Mouse (Mus musculus): ENCODE measurements around the gene Trpv2.

The Trpv2 gene

GRCm38 (mm10) chr11:62573959-62574702, at the start of gene Trpv2:
Trpv2 (plus strand) TSS chr11:62574486.
- DNase-seq = no peak

GRCm38 (mm10) chr11:62537089-62537488, 37.2 kb upstream of the Trpv2 start:
- no peak for DNase-seq

GRCm38 (mm10) chr11:62537590-62537989, 36.7 kb upstream of the Trpv2 start:
- no peak for DNase-seq

GRCm38 (mm10) chr11:62538321-62539088, 35.8 kb upstream of the Trpv2 start:
- peak; percentile 70 to 71 for DNase-seq

DNA sequence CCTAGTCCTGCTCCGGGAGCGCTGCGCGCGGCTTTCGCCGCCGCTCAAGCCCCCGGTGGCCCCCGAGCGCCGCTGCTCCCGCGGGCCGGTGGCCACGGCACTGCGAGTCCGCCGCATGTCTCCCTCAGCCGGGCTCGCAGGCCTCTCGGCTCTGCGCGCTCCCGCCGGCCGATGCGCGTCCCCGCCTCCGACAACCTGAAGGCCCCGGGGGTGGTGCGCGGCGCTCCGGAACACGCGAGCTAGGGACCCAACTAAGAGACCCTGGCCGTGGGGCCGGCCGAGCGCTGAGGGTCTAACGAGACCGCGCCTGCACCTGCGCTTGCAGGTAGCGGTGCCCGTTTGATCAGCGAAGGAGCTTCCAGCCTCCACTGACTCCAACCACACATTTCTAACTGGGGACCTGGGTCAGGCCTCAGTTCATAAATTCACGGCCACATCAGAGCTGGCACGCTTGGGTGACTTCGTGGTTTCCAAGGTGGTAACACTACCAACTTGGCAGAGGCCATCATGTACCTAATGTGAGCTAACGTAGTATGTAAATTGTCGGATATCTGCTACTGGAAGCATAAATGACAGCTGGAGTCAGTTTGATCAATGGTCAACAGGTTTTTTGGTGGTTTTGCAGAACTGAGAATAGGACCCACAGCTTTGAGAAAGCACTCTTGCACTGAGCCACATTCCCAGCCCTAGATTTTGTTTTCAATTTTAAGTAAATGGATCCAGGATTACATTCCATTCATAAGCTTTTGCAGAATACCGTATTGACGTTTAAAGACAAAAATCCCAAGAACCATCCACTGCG, 35.0 kb upstream of the Trpv2 start, which contains the start of gene Cenpv:
TSS of gene Cenpv (minus strand) at position 173 of the 802 bp plus-strand sequence.
- peak; percentile 74 to 82 for DNase-seq

DNA sequence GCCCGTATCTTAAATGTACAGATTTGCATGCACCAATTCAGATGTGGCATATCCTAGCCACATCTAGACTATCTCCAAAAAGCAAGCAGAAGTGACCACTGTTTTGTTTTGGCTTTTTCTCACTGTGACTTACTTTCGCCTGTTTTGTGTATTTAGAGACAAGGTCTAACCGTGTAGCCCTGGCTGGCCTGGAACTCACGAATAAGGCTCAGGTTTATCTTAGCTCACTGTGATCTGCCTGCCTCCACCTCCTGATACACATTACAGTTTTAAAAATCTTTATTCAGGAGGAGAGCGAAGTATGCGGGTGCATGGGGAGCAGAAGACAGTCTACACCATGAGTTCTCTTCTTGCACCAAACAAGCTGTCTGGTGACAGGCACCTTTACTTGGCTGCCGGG, 34.1 kb upstream of the Trpv2 start:
- DNase-seq = no peak

DNA sequence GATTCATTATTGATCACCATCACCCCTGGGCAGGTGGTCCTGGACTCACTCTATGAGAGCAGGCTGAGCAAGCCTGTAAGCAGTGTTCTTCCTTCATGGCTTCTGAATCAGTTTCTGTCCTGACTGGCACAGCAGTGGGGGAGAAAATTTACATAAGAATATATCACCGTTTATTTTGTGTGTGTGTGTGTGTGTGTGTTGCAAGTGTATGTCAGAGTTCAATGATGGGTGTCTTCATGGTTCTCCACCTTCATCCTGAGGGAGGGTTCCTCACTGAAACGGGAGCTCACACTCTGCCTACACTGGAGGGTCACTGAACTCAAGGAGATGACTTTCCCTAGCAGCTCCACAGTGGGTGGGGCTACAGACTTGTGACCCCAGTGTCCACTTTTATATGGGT, 33.3 kb upstream of the Trpv2 start:
- DNase-seq = no peak

- no peak for DNase-seq
Observed at GRCm38 (mm10) chr11:62541581-62541980, 32.7 kb upstream of the Trpv2 start.

DNA sequence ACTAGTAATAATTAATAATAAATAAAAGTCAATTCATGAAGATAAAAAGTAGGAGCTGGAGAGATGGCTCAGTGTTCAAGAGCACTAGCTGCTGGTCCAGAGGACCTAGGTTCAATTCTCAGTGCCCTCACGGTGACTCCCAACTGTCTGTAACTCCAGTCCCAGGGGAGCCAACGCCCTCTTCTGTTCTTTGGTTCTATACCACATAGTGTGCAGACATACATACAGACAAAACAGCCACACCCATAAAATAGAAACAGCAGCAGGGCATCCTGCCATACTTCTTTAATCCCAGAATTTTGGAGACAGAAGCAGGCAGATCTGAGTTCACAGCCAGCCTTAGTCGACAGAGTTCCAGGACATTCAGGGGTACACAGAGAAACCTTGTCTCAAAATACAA, 30.3 kb upstream of the Trpv2 start:
- no peak for DNase-seq

DNA sequence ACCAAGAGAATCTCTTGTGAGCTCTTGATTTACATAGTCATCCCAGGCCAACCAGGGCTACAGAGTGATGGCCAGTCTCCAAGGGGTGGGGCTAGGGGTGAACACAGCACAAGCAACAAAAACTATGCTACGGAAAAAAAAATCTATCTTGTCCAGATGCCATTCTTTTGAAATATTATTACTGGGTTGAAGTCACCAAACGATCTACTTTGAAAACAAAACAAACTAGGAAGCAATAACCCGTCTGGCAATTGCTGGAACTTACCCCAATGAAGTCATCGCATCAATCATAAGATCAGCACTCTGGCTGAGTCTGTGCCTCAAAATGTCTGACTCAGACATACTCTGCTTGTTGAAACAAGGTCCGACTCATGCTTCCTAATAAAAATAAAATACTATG, 24.5 kb upstream of the Trpv2 start:
- peak; percentile 71 to 81 for DNase-seq

DNA sequence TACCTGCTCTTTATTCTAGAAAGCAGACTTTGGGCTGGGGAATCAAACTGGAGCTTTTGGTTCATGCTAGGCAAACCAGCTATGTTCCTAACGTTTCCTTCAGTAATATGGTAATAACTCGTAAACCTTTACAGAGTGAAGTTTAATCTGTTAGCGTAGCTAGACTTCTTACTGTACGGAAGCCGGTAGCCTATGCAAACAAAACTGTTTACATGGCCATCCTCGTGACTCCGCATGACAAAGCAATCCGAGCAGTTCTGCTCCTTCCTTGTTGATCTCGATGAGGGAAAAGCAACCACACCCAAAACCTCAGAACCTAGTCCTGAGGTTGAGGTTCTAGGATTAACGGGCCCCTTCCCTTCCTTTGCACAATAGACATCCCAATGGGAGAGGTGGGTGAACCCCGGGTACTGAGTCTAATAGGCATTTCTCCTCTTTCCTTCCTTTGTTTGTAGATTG, 24.0 kb upstream of the Trpv2 start:
- DNase-seq = peak; percentile 77 to 79

DNA sequence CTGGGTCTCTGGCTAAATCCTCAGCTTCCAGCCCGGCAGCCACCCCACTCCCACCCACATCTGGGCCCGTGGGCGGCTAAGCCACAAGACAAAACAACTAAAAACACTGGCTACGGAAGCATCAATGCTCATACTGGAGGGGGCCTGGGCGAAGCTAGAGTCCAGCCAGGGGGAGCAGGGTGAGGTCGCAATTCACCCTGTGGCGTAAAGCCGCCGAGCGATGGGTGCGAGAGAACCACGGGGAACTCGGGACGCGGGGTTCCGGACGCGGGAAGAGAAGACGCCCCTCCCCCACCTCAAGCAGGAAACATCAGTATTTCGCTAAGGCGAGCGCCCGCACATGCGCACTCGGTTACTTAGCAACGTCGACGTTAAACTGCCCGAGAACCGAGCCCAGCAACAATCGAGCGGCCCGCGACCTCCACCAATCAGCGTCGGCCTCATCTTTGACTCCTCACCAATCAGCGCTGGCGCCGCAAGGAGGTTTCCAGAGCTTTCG, 23.5 kb upstream of the Trpv2 start, which contains the start of gene Ubb:
TSS of gene Ubb (plus strand) at position 445 of the 499 bp plus-strand sequence.
- peak; percentile 99 to 100 for DNase-seq

GRCm38 (mm10) chr11:62551226-62552119, 22.8 kb upstream of the Trpv2 start:
- peak; percentile 93 for DNase-seq

DNA sequence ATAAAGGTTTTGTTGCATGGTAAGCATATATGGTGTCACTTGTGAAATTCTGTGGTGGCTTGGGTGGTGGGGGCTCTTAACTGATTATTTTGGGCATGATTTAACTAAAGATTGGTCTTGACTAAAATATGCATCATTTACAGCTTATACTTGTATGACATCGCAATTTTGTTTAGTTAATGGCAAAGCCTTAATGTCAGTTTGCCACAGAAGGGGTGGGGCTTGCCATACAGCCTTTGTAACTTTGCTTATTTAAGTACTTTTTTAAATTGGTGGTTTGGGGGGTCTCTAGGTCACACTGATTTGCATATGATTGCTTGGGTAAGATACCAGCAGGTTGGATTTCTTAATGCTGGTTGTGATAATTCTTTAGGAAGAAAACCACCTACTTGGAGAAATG, 21.1 kb upstream of the Trpv2 start:
- DNase-seq = no peak

DNA sequence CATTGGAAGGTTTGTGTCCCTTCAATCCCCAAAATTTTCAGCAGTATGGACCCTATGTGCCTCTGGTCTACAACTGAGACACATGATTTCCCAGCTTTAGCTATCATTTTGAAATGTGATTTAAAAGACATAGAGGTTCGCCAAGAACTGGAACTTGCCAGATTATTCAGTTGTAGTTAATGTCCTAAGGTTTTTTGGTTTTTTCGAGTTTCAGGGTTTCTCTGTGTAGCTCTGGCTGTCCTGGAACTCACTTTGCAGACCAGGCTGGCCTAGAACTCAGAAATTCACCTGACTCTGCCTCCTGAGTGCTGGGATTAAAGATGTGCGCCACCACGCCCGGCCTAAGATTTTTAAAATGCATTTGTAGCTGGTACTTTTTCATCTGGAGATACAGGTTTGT, 20.7 kb upstream of the Trpv2 start:
- no peak for DNase-seq

DNA sequence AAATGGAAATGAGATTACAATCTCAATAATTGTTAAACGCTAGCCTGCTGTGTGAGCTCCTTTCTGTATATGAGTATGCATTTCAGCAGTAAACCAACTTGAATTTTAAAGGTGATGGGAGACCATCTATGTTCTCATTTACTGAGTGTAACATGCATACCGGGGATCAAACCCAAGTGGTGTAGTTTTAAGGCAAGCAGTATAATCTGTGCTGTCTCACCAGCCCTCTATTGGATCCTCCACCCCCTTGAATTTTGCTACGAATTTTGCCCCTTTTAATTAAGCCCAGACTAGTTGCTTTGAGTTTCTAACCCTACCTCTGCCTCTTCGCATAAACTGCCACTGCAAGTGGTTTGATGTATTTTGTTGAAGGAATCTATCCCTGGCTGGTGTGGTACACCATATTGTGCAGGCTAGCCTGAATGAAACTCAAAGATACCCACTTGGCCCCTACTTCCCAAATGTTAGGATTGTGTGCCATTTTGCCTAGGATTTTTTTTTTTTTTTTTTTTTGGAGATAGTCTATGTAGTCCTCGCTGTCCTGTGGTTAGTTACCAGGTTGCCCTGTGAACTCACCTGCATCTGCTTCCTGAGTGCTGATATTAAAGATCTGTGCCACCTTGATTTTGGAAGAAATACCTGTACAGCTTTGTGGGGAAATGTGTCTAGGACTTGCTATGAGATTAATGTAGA, 20.0 kb upstream of the Trpv2 start:
- DNase-seq = no peak

DNA sequence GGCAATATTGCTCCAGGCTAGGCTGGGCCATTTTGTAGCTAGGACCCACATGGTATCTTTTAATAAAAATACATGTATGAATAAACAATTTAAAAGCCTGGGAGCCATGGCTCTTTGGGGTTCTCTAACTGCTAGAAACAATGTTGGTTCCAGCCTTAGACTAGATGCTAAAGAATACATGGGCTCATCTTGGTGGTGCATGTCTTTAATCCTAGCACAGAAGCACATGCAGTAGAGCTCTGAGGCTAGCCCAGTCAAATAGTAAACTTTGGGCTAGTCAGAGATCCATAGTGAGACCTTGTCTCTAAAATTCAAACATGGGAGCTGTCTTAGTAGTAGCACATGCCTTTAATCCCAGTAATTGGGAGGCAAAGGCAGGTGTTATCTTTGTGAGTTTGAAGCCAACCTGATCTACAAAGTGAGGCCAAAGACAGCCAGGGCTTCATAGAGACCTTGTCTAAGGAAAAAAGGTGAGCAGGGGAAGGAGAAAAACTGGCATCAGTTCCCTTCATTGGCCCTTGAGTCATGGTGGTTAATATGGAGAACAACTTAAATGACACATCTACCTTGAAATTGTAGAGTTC, 19.3 kb upstream of the Trpv2 start:
- DNase-seq = no peak

- no peak for DNase-seq
Observed at GRCm38 (mm10) chr11:62555896-62556412, 18.3 kb upstream of the Trpv2 start.

DNA sequence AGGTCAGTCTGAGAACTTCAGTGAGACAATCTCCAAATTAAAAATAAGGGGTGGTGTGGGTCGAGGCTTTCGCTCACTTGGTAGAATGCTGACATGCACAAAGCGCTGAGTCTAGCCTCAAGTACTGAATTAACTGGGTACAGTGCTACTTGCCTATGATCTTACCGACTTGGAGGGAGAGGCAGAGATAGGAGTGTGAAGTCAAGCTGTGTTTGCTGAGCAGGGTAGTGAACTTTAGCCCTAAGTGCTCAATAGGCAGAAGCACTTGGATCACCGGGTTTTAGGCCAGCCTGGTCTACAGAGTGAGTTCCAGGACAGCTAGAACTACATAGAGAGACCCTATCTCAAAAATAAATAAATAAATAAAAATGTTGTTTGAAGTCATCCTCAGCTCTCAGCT, 17.1 kb upstream of the Trpv2 start:
- no peak for DNase-seq

DNA sequence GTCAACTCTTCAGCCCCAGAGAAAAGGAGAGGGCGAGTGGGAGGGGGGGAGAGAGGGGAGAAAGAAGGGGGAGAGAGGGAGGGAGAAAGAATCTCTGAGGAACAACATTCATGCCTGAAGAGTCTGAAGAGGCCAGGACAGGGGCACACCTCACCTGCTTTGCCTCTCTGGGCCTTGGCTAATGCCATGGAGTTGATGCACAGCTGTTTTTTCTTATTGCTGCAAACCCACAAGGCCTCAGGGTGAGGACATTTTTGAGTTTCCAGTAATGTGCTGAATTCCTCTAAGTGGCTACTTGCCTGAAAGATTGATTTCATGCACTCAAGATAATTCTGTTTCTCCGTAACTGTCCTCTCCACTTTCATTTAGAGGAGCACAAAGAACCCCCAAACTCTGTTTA, 16.1 kb upstream of the Trpv2 start:
- no peak for DNase-seq
